Mouse (Mus musculus): ENCODE data around the gene Wdr75. TPM values are rescaled to one million over a fixed set of nuclear protein-coding genes. Genes with fewer than 3 reads are reported as not detected.

Wdr75 gene
- polyA plus RNA-seq (2015; fragmentation: Nextera tagmentation; extraction: Ambion mirVana), result 58.7 and 64.6 TPM in 2 replicates

GRCm38 (mm10) chr1:45794969-45795908 lies at the start of gene Wdr75:
Gene Wdr75, plus strand, starts transcription at chr1:45795166.
- under 1% methylated on average over 70 of the region's 70 CpGs for WGBS
- peak within 1 kb of the TSS; percentile 82 for H3K4me2 ChIP-seq (replicated peaks; ENCODE audit: low read depth, low read length)
- H3K4me1 ChIP-seq (ENCODE audit: insufficient read depth, low read length), result peaks cover 14% of the 10 kb centered on the region
- ATAC-seq (ENCODE audit: low FRiP score, low TSS enrichment), result peak; percentile 100
- H3K27me3 ChIP-seq (ENCODE audit: insufficient read depth, low read length), result no peaks in the 10 kb centered on the region
- peak within 1 kb of the TSS; percentile 89 for H3K9ac ChIP-seq (replicated peaks; ENCODE audit: low read length)
- no peaks in the 10 kb centered on the region for H3K9me3 ChIP-seq (ENCODE audit: low read length)
- peak within 1 kb of the TSS; percentile 98 for H3K27ac ChIP-seq (ENCODE audit: low read length)
- peak within 1 kb of the TSS; percentile 89 for H3K4me3 ChIP-seq (ENCODE audit: low read length)
- peaks cover 6% of the 10 kb centered on the region for H3K36me3 ChIP-seq (ENCODE audit: insufficient read depth, low read length)

- ATAC-seq (ENCODE audit: low FRiP score, low TSS enrichment), result no peak
- no peak overlapping the region for H3K9ac ChIP-seq (replicated peaks; ENCODE audit: low read length)
- no peak overlapping the region for H3K4me2 ChIP-seq (replicated peaks; ENCODE audit: low read depth, low read length)
- H3K9me3 ChIP-seq (ENCODE audit: low read length), result no peaks in the 10 kb centered on the region
- no peaks in the 10 kb centered on the region for H3K27me3 ChIP-seq (ENCODE audit: insufficient read depth, low read length)
- H3K27ac ChIP-seq (ENCODE audit: low read length), result no peak overlapping the region
- H3K4me3 ChIP-seq (ENCODE audit: low read length), result no peak overlapping the region
- H3K4me1 ChIP-seq (ENCODE audit: insufficient read depth, low read length), result peaks cover 8% of the 10 kb centered on the region; the same call in 1 of the 2 replicates
- H3K36me3 ChIP-seq (ENCODE audit: insufficient read depth, low read length), result no peaks in the 10 kb centered on the region
Measured at GRCm38 (mm10) chr1:45755902-45756301, 39.1 kb upstream of the Wdr75 start.

GRCm38 (mm10) chr1:45756707-45757106 lies 38.3 kb upstream of the Wdr75 start:
- H3K4me2 ChIP-seq (replicated peaks; ENCODE audit: low read depth, low read length), result no peak overlapping the region
- no peaks in the 10 kb centered on the region for H3K36me3 ChIP-seq (ENCODE audit: insufficient read depth, low read length)
- ATAC-seq (ENCODE audit: low FRiP score, low TSS enrichment), result no peak
- no peak overlapping the region for H3K27ac ChIP-seq (ENCODE audit: low read length)
- peaks cover 16% of the 10 kb centered on the region; the same call in 1 of the 2 replicates for H3K4me1 ChIP-seq (ENCODE audit: insufficient read depth, low read length)
- H3K9me3 ChIP-seq (ENCODE audit: low read length), result no peaks in the 10 kb centered on the region
- H3K4me3 ChIP-seq (ENCODE audit: low read length), result no peak overlapping the region
- H3K27me3 ChIP-seq (ENCODE audit: insufficient read depth, low read length), result no peaks in the 10 kb centered on the region
- H3K9ac ChIP-seq (replicated peaks; ENCODE audit: low read length), result no peak overlapping the region

GRCm38 (mm10) chr1:45758011-45758410 lies 37.0 kb upstream of the Wdr75 start:
- no peak overlapping the region for H3K9ac ChIP-seq (replicated peaks; ENCODE audit: low read length)
- no peak overlapping the region for H3K4me3 ChIP-seq (ENCODE audit: low read length)
- peaks cover 20% of the 10 kb centered on the region; the same call in 1 of the 2 replicates for H3K4me1 ChIP-seq (ENCODE audit: insufficient read depth, low read length)
- no peak for ATAC-seq (ENCODE audit: low FRiP score, low TSS enrichment)
- no peaks in the 10 kb centered on the region for H3K9me3 ChIP-seq (ENCODE audit: low read length)
- WGBS, result 85% methylated on average over 1 of the region's 1 CpGs
- no peaks in the 10 kb centered on the region for H3K27me3 ChIP-seq (ENCODE audit: insufficient read depth, low read length)
- no peaks in the 10 kb centered on the region for H3K36me3 ChIP-seq (ENCODE audit: insufficient read depth, low read length)
- no peak overlapping the region for H3K27ac ChIP-seq (ENCODE audit: low read length)
- H3K4me2 ChIP-seq (replicated peaks; ENCODE audit: low read depth, low read length), result no peak overlapping the region

GRCm38 (mm10) chr1:45760667-45761467 lies 34.1 kb upstream of the Wdr75 start:
- Histone ChIP-seq H3K27ac (ENCODE audit: low read length) (peak overlapping the region; percentile 86), H3K27me3 (ENCODE audit: insufficient read depth, low read length) (no peaks in the 10 kb centered on the region), H3K9ac (replicated peaks; ENCODE audit: low read length) (no peak overlapping the region), H3K9me3 (ENCODE audit: low read length) (no peaks in the 10 kb centered on the region), H3K4me3 (ENCODE audit: low read length) (no peak overlapping the region), H3K4me1 (ENCODE audit: insufficient read depth, low read length) (peaks cover 20% of the 10 kb centered on the region; the same call in 1 of the 2 replicates), H3K4me2 (replicated peaks; ENCODE audit: low read depth, low read length) (no peak overlapping the region), H3K36me3 (ENCODE audit: insufficient read depth, low read length) (no peaks in the 10 kb centered on the region)
- WGBS, result 30% methylated on average over 4 of the region's 4 CpGs
- peak; percentile 73; the same call in 1 of the 2 replicates for ATAC-seq (ENCODE audit: low FRiP score, low TSS enrichment)

GRCm38 (mm10) chr1:45761468-45761795 lies 33.5 kb upstream of the Wdr75 start:
- ATAC-seq (ENCODE audit: low FRiP score, low TSS enrichment), result no peak
- no peaks in the 10 kb centered on the region for H3K27me3 ChIP-seq (ENCODE audit: insufficient read depth, low read length)
- H3K4me2 ChIP-seq (replicated peaks; ENCODE audit: low read depth, low read length), result no peak overlapping the region

GRCm38 (mm10) chr1:45765678-45766077 lies 29.3 kb upstream of the Wdr75 start:
- peak overlapping the region; percentile 32; the same call in 1 of the 2 replicates for H3K27ac ChIP-seq (ENCODE audit: low read length)
- no peaks in the 10 kb centered on the region for H3K9me3 ChIP-seq (ENCODE audit: low read length)
- H3K4me3 ChIP-seq (ENCODE audit: low read length), result no peak overlapping the region
- no peaks in the 10 kb centered on the region for H3K27me3 ChIP-seq (ENCODE audit: insufficient read depth, low read length)
- no peak overlapping the region for H3K9ac ChIP-seq (replicated peaks; ENCODE audit: low read length)
- H3K36me3 ChIP-seq (ENCODE audit: insufficient read depth, low read length), result no peaks in the 10 kb centered on the region
- H3K4me1 ChIP-seq (ENCODE audit: insufficient read depth, low read length), result peaks cover 14% of the 10 kb centered on the region; the same call in 1 of the 2 replicates
- 52% methylated on average over 4 of the region's 4 CpGs for WGBS
- H3K4me2 ChIP-seq (replicated peaks; ENCODE audit: low read depth, low read length), result no peak overlapping the region; the same call in 1 of the 2 replicates
- ATAC-seq (ENCODE audit: low FRiP score, low TSS enrichment), result no peak

More at GRCm38 (mm10) chr1:45761468-45761795, 33.5 kb upstream of the Wdr75 start:
- no peak overlapping the region for H3K4me3 ChIP-seq (ENCODE audit: low read length)
- peaks cover 20% of the 10 kb centered on the region; the same call in 1 of the 2 replicates for H3K4me1 ChIP-seq (ENCODE audit: insufficient read depth, low read length)
- H3K27ac ChIP-seq (ENCODE audit: low read length), result peak overlapping the region; percentile 86
- H3K36me3 ChIP-seq (ENCODE audit: insufficient read depth, low read length), result no peaks in the 10 kb centered on the region
- 54% methylated on average over 1 of the region's 1 CpGs for WGBS
- no peak overlapping the region for H3K9ac ChIP-seq (replicated peaks; ENCODE audit: low read length)
- no peaks in the 10 kb centered on the region for H3K9me3 ChIP-seq (ENCODE audit: low read length)

- peaks cover 10% of the 10 kb centered on the region; the same call in 1 of the 2 replicates for H3K4me1 ChIP-seq (ENCODE audit: insufficient read depth, low read length)
- no peak overlapping the region for H3K4me3 ChIP-seq (ENCODE audit: low read length)
- H3K27ac ChIP-seq (ENCODE audit: low read length), result peak overlapping the region; percentile 32; the same call in 1 of the 2 replicates
- ATAC-seq (ENCODE audit: low FRiP score, low TSS enrichment), result no peak; the same call in 1 of the 2 replicates
- H3K4me2 ChIP-seq (replicated peaks; ENCODE audit: low read depth, low read length), result peak overlapping the region; percentile 18; the same call in 1 of the 2 replicates
- H3K9me3 ChIP-seq (ENCODE audit: low read length), result no peaks in the 10 kb centered on the region
- H3K9ac ChIP-seq (replicated peaks; ENCODE audit: low read length), result no peak overlapping the region
- no peaks in the 10 kb centered on the region for H3K36me3 ChIP-seq (ENCODE audit: insufficient read depth, low read length)
- WGBS, result 22% methylated on average over 8 of the region's 8 CpGs
- H3K27me3 ChIP-seq (ENCODE audit: insufficient read depth, low read length), result no peaks in the 10 kb centered on the region
Measured at GRCm38 (mm10) chr1:45766123-45766522, 28.8 kb upstream of the Wdr75 start.

- Histone ChIP-seq H3K27ac (ENCODE audit: low read length) (no peak overlapping the region), H3K4me2 (replicated peaks; ENCODE audit: low read depth, low read length) (no peak overlapping the region), H3K27me3 (ENCODE audit: insufficient read depth, low read length) (no peaks in the 10 kb centered on the region), H3K36me3 (ENCODE audit: insufficient read depth, low read length) (no peaks in the 10 kb centered on the region), H3K9me3 (ENCODE audit: low read length) (no peaks in the 10 kb centered on the region), H3K4me3 (ENCODE audit: low read length) (no peak overlapping the region), H3K9ac (replicated peaks; ENCODE audit: low read length) (no peak overlapping the region), H3K4me1 (ENCODE audit: insufficient read depth, low read length) (no peaks in the 10 kb centered on the region)
- no peak for ATAC-seq (ENCODE audit: low FRiP score, low TSS enrichment)
- WGBS, result 52% methylated on average over 5 of the region's 5 CpGs
Measured at GRCm38 (mm10) chr1:45767533-45767932, 27.4 kb upstream of the Wdr75 start.

All from kidney, embryonic 16.5 days (tissue).